ENCODE assay signal across 8 mouse cellular contexts in genomic region chr11:115512407-115513183, GRCm38 (mm10). TPM values are rescaled to one million over a fixed set of nuclear protein-coding genes. Genes with fewer than 3 reads are reported as not detected.
DNase-seq lines count a peak whose midpoint lies in the region; ATAC-seq lines count a peak whose summit lies in the region.

No protein-coding gene starts in this region.

- H3K27me3 ChIP-seq in limb, embryonic 10.5 days (ENCODE audit: low read depth, poor library complexity, severe bottlenecking), result no peaks in the 10 kb centered on the region
- H3K27me3 ChIP-seq in midbrain, embryonic 11.5 days (ENCODE audit: control insufficient read depth, insufficient read depth, low read length), result no peaks in the 10 kb centered on the region
- no peaks in the 10 kb centered on the region for H3K27me3 ChIP-seq in stomach, embryonic 15.5 days (replicated peaks)

- H3K9me3 ChIP-seq in limb, embryonic 10.5 days (replicated peaks), result no peaks in the 10 kb centered on the region
- no peaks in the 10 kb centered on the region for H3K9me3 ChIP-seq in midbrain, embryonic 11.5 days (ENCODE audit: control insufficient read depth, low read length)
- H3K9me3 ChIP-seq in stomach, embryonic 15.5 days, result no peaks in the 10 kb centered on the region

- peak overlapping the region; percentile 97 for H3K9ac ChIP-seq in midbrain, embryonic 11.5 days (ENCODE audit: low read length)
- peak overlapping the region; percentile 92; the same call in 1 of the 2 replicates for H3K9ac ChIP-seq in stomach, embryonic 15.5 days

- H3K36me3 ChIP-seq in limb, embryonic 10.5 days, result peaks cover 17% of the 10 kb centered on the region; the same call in 1 of the 2 replicates
- no peaks in the 10 kb centered on the region for H3K36me3 ChIP-seq in midbrain, embryonic 11.5 days (ENCODE audit: control insufficient read depth, insufficient read depth, low read length)
- no peaks in the 10 kb centered on the region for H3K36me3 ChIP-seq in stomach, embryonic 15.5 days

- H3K4me1 ChIP-seq in limb, embryonic 10.5 days, result peaks cover 55% of the 10 kb centered on the region
- H3K4me1 ChIP-seq in midbrain, embryonic 11.5 days (ENCODE audit: control insufficient read depth, insufficient read depth, low read length), result peaks cover 35% of the 10 kb centered on the region
- H3K4me1 ChIP-seq in stomach, embryonic 15.5 days, result peaks cover 43% of the 10 kb centered on the region

- WGBS in limb, embryonic 10.5 days, result 51% methylated on average over 8 of the region's 8 CpGs
- WGBS in midbrain, embryonic 11.5 days, result 24% methylated on average over 8 of the region's 8 CpGs
- WGBS in stomach, embryonic 15.5 days, result 20% methylated on average over 8 of the region's 8 CpGs

- peak overlapping the region; percentile 98 for H3K4me3 ChIP-seq in limb, embryonic 10.5 days
- H3K4me3 ChIP-seq in midbrain, embryonic 11.5 days (ENCODE audit: low read depth, low read length), result peak overlapping the region; percentile 93
- H3K4me3 ChIP-seq in stomach, embryonic 15.5 days (replicated peaks), result peak overlapping the region; percentile 90

- peak; percentile 65 to 66 for DNase-seq in B cell, adult 2 months
- DNase-seq in MN1 (ENCODE audit: low spot score), result peak; percentile 32
- peak; percentile 59 to 75 for DNase-seq in heart, adult 18-20 months
- DNase-seq in limb, embryonic 10.5 days (ENCODE audit: low spot score), result no peak
- peak; percentile 94 for DNase-seq in midbrain, embryonic 11.5 days (ENCODE audit: low spot score, missing footprints)
- no peak for DNase-seq in layer of hippocampus, adult 18-20 months (ENCODE audit: low spot score in 2 of 2)
- no peak for DNase-seq in cerebellum, postnatal 25 days

- ATAC-seq in midbrain, embryonic 11.5 days (ENCODE audit: low FRiP score), result no peak
- ATAC-seq in stomach, embryonic 15.5 days (ENCODE audit: insufficient read depth, low FRiP score, low read depth), result no peak

- H3K27ac ChIP-seq in limb, embryonic 10.5 days, result peak overlapping the region; percentile 95
- H3K27ac ChIP-seq in midbrain, embryonic 11.5 days (ENCODE audit: low read depth, low read length), result peak overlapping the region; percentile 55; the same call in 1 of the 2 replicates
- peak overlapping the region; percentile 89 for H3K27ac ChIP-seq in stomach, embryonic 15.5 days

- peak overlapping the region; percentile 70 for H3K4me2 ChIP-seq in midbrain, embryonic 11.5 days
- peak overlapping the region; percentile 76 for H3K4me2 ChIP-seq in stomach, embryonic 15.5 days

RNA-seq across cellular contexts. Expression of gene Jpt1, which starts 1.6 kb away (rescaled TPM):
- 100 to 1,000 TPM; 114 to 148 TPM for total RNA-seq in heart, adult 18-20 months (2021)
- 483 and 492 TPM in 2 replicates for polyA plus RNA-seq in limb, embryonic 10.5 days (2016; fragmentation: Nextera tagmentation; extraction: Ambion mirVana)
- polyA plus RNA-seq in midbrain, embryonic 11.5 days (2014; fragmentation: Nextera tagmentation; extraction: Ambion mirVana), result 954 and 958 TPM in 2 replicates
- 472 and 482 TPM in 2 replicates for polyA plus RNA-seq in stomach, embryonic 15.5 days (2015; fragmentation: Nextera tagmentation; extraction: Ambion mirVana)
- 100 to 1,000 TPM; 136 to 139 TPM for total RNA-seq in layer of hippocampus, adult 18-20 months (2021)

RNA-seq across cellular contexts. Expression of gene Nt5c, which starts 20.9 kb away (rescaled TPM):
- 10 to 100 TPM; 11.5 to 16.6 TPM for total RNA-seq in heart, adult 18-20 months (2021)
- polyA plus RNA-seq in limb, embryonic 10.5 days (2016; fragmentation: Nextera tagmentation; extraction: Ambion mirVana), result 66.2 and 83.5 TPM in 2 replicates
- 68.3 and 69.8 TPM in 2 replicates for polyA plus RNA-seq in midbrain, embryonic 11.5 days (2014; fragmentation: Nextera tagmentation; extraction: Ambion mirVana)
- polyA plus RNA-seq in stomach, embryonic 15.5 days (2015; fragmentation: Nextera tagmentation; extraction: Ambion mirVana), result 115 and 123 TPM in 2 replicates
- total RNA-seq in layer of hippocampus, adult 18-20 months (2021), result 10 to 100 TPM; 66.5 to 66.8 TPM

RNA-seq across cellular contexts. Expression of gene Sumo2, which starts 23.5 kb away (rescaled TPM):
- total RNA-seq in heart, adult 18-20 months (2021), result 100 to 1,000 TPM; 160 to 170 TPM
- 1,406 and 1,458 TPM in 2 replicates for polyA plus RNA-seq in limb, embryonic 10.5 days (2016; fragmentation: Nextera tagmentation; extraction: Ambion mirVana)
- polyA plus RNA-seq in midbrain, embryonic 11.5 days (2014; fragmentation: Nextera tagmentation; extraction: Ambion mirVana), result 1,615 and 1,739 TPM in 2 replicates
- 838 and 874 TPM in 2 replicates for polyA plus RNA-seq in stomach, embryonic 15.5 days (2015; fragmentation: Nextera tagmentation; extraction: Ambion mirVana)
- total RNA-seq in layer of hippocampus, adult 18-20 months (2021), result 100 to 1,000 TPM; 307 to 316 TPM

RNA-seq across cellular contexts. Expression of gene Armc7, which starts 37.1 kb away (rescaled TPM):
- total RNA-seq in heart, adult 18-20 months (2021), result 1 to 10 TPM; 1.8 to 1.9 TPM
- polyA plus RNA-seq in limb, embryonic 10.5 days (2016; fragmentation: Nextera tagmentation; extraction: Ambion mirVana), result 7.0 and 9.9 TPM in 2 replicates
- polyA plus RNA-seq in midbrain, embryonic 11.5 days (2014; fragmentation: Nextera tagmentation; extraction: Ambion mirVana), result 7.7 and 7.8 TPM in 2 replicates
- 5.5 and 6.8 TPM in 2 replicates for polyA plus RNA-seq in stomach, embryonic 15.5 days (2015; fragmentation: Nextera tagmentation; extraction: Ambion mirVana)
- total RNA-seq in layer of hippocampus, adult 18-20 months (2021), result 10 to 100 TPM; 11.4 to 13.8 TPM

RNA-seq across cellular contexts. Expression of gene Slc16a5, which starts 50.3 kb away (rescaled TPM):
- total RNA-seq in heart, adult 18-20 months (2021), result under 1 TPM in 1 of 2 experiments, not detected in 1; 0.36 TPM
- polyA plus RNA-seq in limb, embryonic 10.5 days (2016; fragmentation: Nextera tagmentation; extraction: Ambion mirVana), result 0.23 and 0.25 TPM in 2 replicates
- 0.14 TPM in 1 of 2 replicates, not detected in the other for polyA plus RNA-seq in midbrain, embryonic 11.5 days (2014; fragmentation: Nextera tagmentation; extraction: Ambion mirVana)
- 2.3 and 3.1 TPM in 2 replicates for polyA plus RNA-seq in stomach, embryonic 15.5 days (2015; fragmentation: Nextera tagmentation; extraction: Ambion mirVana)
- total RNA-seq in layer of hippocampus, adult 18-20 months (2021), result not detected

Comparison
In these comparisons a context has a peak if more than half of its experiments do, and no peak if none do; other contexts are left out.
1. DNase-seq: peak in B cell, adult 2 months (2 of 2), MN1 (single experiment), heart, adult 18-20 months (2 of 2) and midbrain, embryonic 11.5 days (single experiment); none in limb, embryonic 10.5 days (single experiment), layer of hippocampus, adult 18-20 months (0 of 2) and cerebellum, postnatal 25 days (0 of 2).
2. Peak in every context shown above with its lines, with median percentiles within 50 percentile points of each other: H3K27ac ChIP-seq and H3K4me3 ChIP-seq.